Mouse (Mus musculus) hindbrain, postnatal 0 days (tissue): Measurements from ENCODE around the gene Agtpbp1. TPM values are rescaled to one million over a fixed set of nuclear protein-coding genes. Genes with fewer than 3 reads are reported as not detected.

Experiments
- ATAC-seq: fragments of 200-750 bp; cut with Nextera tagmentation; 2 replicates; pipeline ENCODE4 v1.8.0; 2017; ENCODE audit warnings: mild to moderate bottlenecking, moderate TSS enrichment, moderate library complexity
- DNase-seq: peaks from one replicate; pipeline ENCODE4 v3.0.0-alpha.2; 2015; ENCODE audit warnings: low spot score
- H3K27ac ChIP-seq: fragments of 300-500 bp; sonication (generic); 2 replicates; pipeline ENCODE4 v1.5.1; 2014; ENCODE audit warnings: mild to moderate bottlenecking
- H3K27me3 ChIP-seq: fragments of 300-500 bp; sonication (generic); 2 replicates; pipeline ENCODE4 v1.6.1; 2014; ENCODE audit warnings: low read length, mixed read lengths; ENCODE audit not compliant: insufficient read depth
- H3K36me3 ChIP-seq: fragments of 300-500 bp; sonication (generic); 2 replicates; pipeline ENCODE4 v1.6.1; 2014; ENCODE audit warnings: low read length, mixed read lengths; ENCODE audit not compliant: insufficient read depth
- H3K4me1 ChIP-seq: fragments of 300-500 bp; sonication (generic); 2 replicates; pipeline ENCODE4 v1.6.1; 2014; ENCODE audit warnings: antibody characterized with exemption, low read length, mixed read lengths; ENCODE audit not compliant: insufficient read depth
- H3K4me2 ChIP-seq: fragments of 300-500 bp; sonication (generic); 2 replicates; pipeline ENCODE4 v1.6.1; 2014; ENCODE audit warnings: low read depth, mild to moderate bottlenecking, low read length, moderate library complexity, mixed read lengths
- H3K4me3 ChIP-seq: fragments of 300-500 bp; sonication (generic); 2 replicates; pipeline ENCODE4 v1.5.1; 2014; ENCODE audit warnings: low read length
- H3K9ac ChIP-seq: fragments of 300-500 bp; sonication (generic); replicated peaks from 2 replicates; pipeline ENCODE4 v1.6.1; 2014; ENCODE audit warnings: mild to moderate bottlenecking, low read length, moderate library complexity, mixed read lengths
- H3K9me3 ChIP-seq: fragments of 300-500 bp; sonication (generic); 2 replicates; pipeline ENCODE4 v1.6.1; 2016; ENCODE audit warnings: low read length, mixed read lengths
- CTCF ChIP-seq: IDR thresholded peaks from 2 replicates; pipeline ENCODE4 v1.5.1; 2016; ENCODE audit warnings: antibody characterized with exemption, control low read depth, low read depth
- WGBS: fragments of 180-500 bp; shearing (Covaris S2); extraction: QIAGEN DNeasy Blood & Tissue Kit; methylation state at CpG from one replicate; pipeline ENCODE4 v1.1.7; 2014; 5-methylcytosine and 5-hydroxymethylcytosine counted together
- polyA plus RNA-seq: library from polyadenylated mRNA; unstranded; fragments of >200 nt; fragmentation: Nextera tagmentation; extraction: Ambion mirVana; gene quantifications from 2 replicates; pipeline ENCODE4 v1.2.1, GENCODE M21; 2015
- total RNA-seq: library from RNA; depleted of rRNA; stranded (reverse); fragments of >200 nt; gene quantifications from 2 replicates; pipeline ENCODE4 v1.2.3, GENCODE M21; 2014

Gene Agtpbp1
- total and polyA plus RNA-seq, 2 experiments from 2014 or later, result 65.6 to 128 TPM

DNA sequence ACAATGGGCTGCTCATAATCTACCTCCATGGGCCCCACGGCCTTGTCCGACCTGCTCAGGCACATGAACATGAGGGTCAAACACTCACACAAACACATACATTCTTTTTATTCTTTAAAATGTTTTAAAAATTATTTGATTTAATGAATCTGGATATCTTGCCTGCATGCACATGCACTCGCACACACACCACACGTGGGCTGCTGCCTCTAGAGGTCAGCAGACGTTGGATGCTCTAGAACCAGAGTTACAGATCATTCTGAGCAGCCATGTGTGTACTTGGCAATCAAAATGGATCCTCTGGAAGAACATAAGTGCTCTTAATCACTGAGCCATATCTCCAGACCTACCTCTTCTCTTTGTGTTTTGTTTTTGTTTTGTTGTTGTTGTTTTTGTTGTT is 112.8 kb downstream of the Agtpbp1 start:
- Histone ChIP-seq H3K4me3 (no peak overlapping the region), H3K9me3 (no peaks in the 10 kb centered on the region), H3K27me3 (no peaks in the 10 kb centered on the region), H3K9ac (no peak overlapping the region), H3K36me3 (peaks cover 9% of the 10 kb centered on the region; the same call in 1 of the 2 replicates), H3K4me1 (no peaks in the 10 kb centered on the region), H3K4me2 (no peak overlapping the region), H3K27ac (no peak overlapping the region)
- WGBS, result 86% methylated on average over 5 of the region's 5 CpGs
- ATAC-seq, result no peak
- TF ChIP-seq CTCF, result 0 out of 2 replicates have a peak, but pooled peaks have one; percentile 9
- DNase-seq, result no peak

DNA sequence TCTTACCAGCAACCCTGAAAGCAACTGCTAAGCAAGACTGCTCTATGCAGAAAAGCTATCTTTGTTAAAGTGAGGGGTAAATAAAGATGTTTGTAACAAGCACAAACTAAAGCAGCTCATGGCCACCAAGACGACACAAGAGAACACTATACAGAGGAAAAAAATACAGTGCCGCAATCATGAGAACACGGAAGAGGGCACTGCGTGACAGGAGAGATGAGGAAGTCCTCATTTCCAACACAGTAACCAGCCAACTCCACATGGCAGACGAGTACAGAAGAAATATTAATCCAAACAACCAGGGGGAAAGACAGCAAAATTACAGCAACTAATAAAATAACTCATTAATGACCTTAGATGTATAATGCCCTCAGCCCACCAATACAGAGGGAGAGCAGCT is 115.3 kb downstream of the Agtpbp1 start:
- no peak overlapping the region for H3K9ac ChIP-seq
- H3K4me3 ChIP-seq, result no peak overlapping the region
- no peak overlapping the region for H3K27ac ChIP-seq
- no peaks in the 10 kb centered on the region for H3K27me3 ChIP-seq
- 86% methylated on average over 5 of the region's 5 CpGs for WGBS
- no peak for TF ChIP-seq CTCF
- DNase-seq (no peak), ATAC-seq (no peak)
- no peaks in the 10 kb centered on the region for H3K4me1 ChIP-seq
- no peaks in the 10 kb centered on the region for H3K9me3 ChIP-seq
- H3K36me3 ChIP-seq, result peaks cover 3% of the 10 kb centered on the region; the same call in 1 of the 2 replicates
- no peak overlapping the region for H3K4me2 ChIP-seq

DNA sequence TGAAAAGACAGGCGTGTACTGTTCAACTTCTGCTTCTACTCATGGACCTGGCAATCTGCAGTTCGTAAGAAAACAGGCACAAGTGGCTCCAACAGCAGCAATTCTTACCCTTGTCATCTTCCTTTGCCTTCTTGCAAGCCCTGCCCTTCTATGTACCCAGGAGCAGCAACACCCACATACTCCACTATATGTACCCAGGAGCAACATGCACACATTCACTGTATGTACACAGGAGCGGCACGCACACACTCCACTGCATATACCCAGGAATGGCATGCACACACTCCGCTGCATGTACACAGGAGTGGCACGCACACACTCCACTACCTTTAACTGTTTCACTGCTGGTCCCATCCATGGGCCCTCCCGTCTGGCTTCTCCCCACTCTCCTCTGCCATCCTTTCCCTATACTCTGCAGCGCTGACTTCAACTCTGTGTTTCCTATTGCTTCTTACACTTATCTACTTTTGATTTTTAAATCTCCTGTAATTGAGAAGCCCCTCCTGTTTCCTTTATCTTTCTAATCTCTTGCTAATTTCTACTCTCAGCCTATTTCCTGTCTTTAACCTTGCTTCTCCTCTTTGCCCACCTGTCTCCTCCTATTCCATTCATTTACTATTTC is 116.7 kb downstream of the Agtpbp1 start:
- H3K4me3 ChIP-seq, result no peak overlapping the region
- no peaks in the 10 kb centered on the region for H3K4me1 ChIP-seq
- peak overlapping the region; percentile 20; the same call in 1 of the 2 replicates for H3K27ac ChIP-seq
- TF ChIP-seq CTCF, result no peak
- H3K9me3 ChIP-seq, result no peaks in the 10 kb centered on the region
- no peak for DNase-seq
- no peak for ATAC-seq
- no peaks in the 10 kb centered on the region for H3K27me3 ChIP-seq
- H3K36me3 ChIP-seq, result peaks cover 10% of the 10 kb centered on the region; the same call in 1 of the 2 replicates
- no peak overlapping the region for H3K9ac ChIP-seq
- 76% methylated on average over 8 of the region's 8 CpGs for WGBS
- H3K4me2 ChIP-seq, result no peak overlapping the region

DNA sequence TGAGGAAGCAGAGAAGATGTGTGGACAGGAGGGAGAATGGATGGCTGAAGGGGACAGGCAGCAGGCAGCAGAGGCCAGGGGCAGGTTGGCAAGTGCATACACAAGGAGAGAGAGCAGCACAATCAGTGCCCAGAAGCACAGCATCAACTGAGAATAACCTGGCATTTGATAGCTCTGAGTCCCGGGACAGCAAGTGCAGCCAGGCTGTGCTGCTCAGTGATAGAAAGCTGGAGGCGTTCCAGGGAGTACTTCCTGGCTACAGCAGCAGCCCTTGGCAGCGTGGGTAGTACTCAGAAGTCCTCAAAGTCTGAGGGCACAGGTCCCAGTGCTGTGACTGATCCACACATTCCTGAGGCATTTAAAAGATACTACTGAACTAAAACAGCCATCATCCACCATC is 117.4 kb downstream of the Agtpbp1 start:
- DNase-seq (peak; percentile 82), ATAC-seq (peak; percentile 82)
- peak overlapping the region; percentile 20; the same call in 1 of the 2 replicates for H3K27ac ChIP-seq
- no peaks in the 10 kb centered on the region for H3K4me1 ChIP-seq
- H3K4me2 ChIP-seq, result no peak overlapping the region
- no peak overlapping the region for H3K4me3 ChIP-seq
- TF ChIP-seq CTCF, result no peak
- H3K9me3 ChIP-seq, result no peaks in the 10 kb centered on the region
- H3K36me3 ChIP-seq, result peaks cover 10% of the 10 kb centered on the region; the same call in 1 of the 2 replicates
- WGBS, result 35% methylated on average over 3 of the region's 3 CpGs
- no peak overlapping the region for H3K9ac ChIP-seq
- no peaks in the 10 kb centered on the region for H3K27me3 ChIP-seq

DNA sequence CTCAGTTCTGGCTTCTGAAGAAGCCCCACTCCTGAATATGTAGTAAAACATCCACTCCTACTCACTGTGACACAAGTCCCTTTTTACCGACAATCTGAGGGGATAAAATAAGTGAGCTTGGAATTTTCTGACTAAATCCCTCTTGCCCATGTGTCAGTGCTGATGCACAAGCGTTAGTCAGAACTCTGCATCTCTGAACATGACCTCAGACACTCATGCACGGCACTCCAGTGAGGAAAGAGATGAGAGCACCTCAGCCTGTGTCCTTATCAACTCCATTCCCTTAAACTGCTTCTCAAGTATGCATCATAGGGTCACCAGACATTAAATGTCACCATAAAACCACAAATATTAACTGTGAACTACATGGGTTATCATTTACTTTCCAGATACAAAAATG is 124.1 kb downstream of the Agtpbp1 start:
- WGBS, result 91% methylated on average over 3 of the region's 3 CpGs

DNA sequence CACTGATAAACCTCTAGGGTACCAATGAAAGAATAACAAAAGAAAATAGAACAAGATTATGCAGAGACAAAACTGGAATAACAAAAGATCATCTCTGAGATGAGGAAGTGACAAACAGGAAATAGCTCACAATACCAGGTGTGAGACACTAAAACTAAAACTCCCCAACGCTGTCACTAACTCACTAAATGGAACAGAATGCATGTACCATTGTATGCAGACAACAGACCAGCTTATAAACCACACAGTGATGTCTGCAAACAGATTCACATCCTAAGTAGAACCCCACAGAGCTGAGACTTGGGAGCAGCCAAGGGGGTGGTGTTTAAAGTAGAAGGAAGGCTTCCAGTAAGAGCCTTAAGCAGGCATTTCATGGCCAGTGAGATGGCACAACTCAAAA is 128.8 kb downstream of the Agtpbp1 start:
- Histone ChIP-seq H3K9me3 (no peaks in the 10 kb centered on the region), H3K4me2 (no peak overlapping the region), H3K4me3 (no peak overlapping the region), H3K9ac (no peak overlapping the region), H3K27ac (no peak overlapping the region), H3K36me3 (peaks cover 5% of the 10 kb centered on the region; the same call in 1 of the 2 replicates), H3K4me1 (peaks cover 13% of the 10 kb centered on the region; the same call in 1 of the 2 replicates), H3K27me3 (no peaks in the 10 kb centered on the region)
- no peak for TF ChIP-seq CTCF
- ATAC-seq, result no peak
- WGBS, result 85% methylated on average over 1 of the region's 1 CpGs
- DNase-seq, result no peak

More for the DNA sequence above, 124.1 kb downstream of the Agtpbp1 start:
- Histone ChIP-seq H3K4me3 (no peak overlapping the region), H3K27ac (no peak overlapping the region), H3K9ac (no peak overlapping the region), H3K4me1 (no peaks in the 10 kb centered on the region), H3K36me3 (peaks cover 14% of the 10 kb centered on the region; the same call in 1 of the 2 replicates), H3K27me3 (no peaks in the 10 kb centered on the region), H3K9me3 (no peaks in the 10 kb centered on the region), H3K4me2 (no peak overlapping the region)
- ATAC-seq (no peak), DNase-seq (no peak)
- no peak for TF ChIP-seq CTCF
